Mouse (Mus musculus): ENCODE results near the gene B4galnt3. TPM values are rescaled to one million over a fixed set of nuclear protein-coding genes. Genes with fewer than 3 reads are reported as not detected.

The B4galnt3 gene
- total and polyA plus RNA-seq, 2 experiments from 2014 or later = 0.16 to 1.2 TPM

GRCm38 (mm10) chr6:120275301-120275700, 19.1 kb downstream of the B4galnt3 start:
- no peak for TF ChIP-seq CTCF (IDR thresholded peaks at IDR 0.05; ENCODE audit: low read depth)
- Histone ChIP-seq H3K27ac (ENCODE audit: low read depth, low read length) (no peak overlapping the region), H3K9me3 (ENCODE audit: low read length) (no peaks in the 10 kb centered on the region), H3K36me3 (ENCODE audit: insufficient read depth) (no peaks in the 10 kb centered on the region), H3K4me2 (ENCODE audit: low read depth) (no peak overlapping the region), H3K27me3 (ENCODE audit: insufficient read depth, low read length) (no peaks in the 10 kb centered on the region), H3K4me1 (ENCODE audit: insufficient read depth) (no peaks in the 10 kb centered on the region), H3K9ac (no peak overlapping the region), H3K4me3 (ENCODE audit: low read depth, low read length) (no peak overlapping the region)
- WGBS = 70% methylated on average over 6 of the region's 6 CpGs
- ATAC-seq (no peak), DNase-seq (no peak)

GRCm38 (mm10) chr6:120274887-120275286, 19.5 kb downstream of the B4galnt3 start:
- no peak overlapping the region for H3K4me3 ChIP-seq (ENCODE audit: low read depth, low read length)
- no peak overlapping the region for H3K27ac ChIP-seq (ENCODE audit: low read depth, low read length)
- ATAC-seq = peak; percentile 27; the same call in 1 of the 2 replicates
- H3K4me2 ChIP-seq (ENCODE audit: low read depth) = no peak overlapping the region
- H3K9me3 ChIP-seq (ENCODE audit: low read length) = no peaks in the 10 kb centered on the region
- H3K27me3 ChIP-seq (ENCODE audit: insufficient read depth, low read length) = no peaks in the 10 kb centered on the region
- TF ChIP-seq CTCF (IDR thresholded peaks at IDR 0.05; ENCODE audit: low read depth) = no peak
- 58% methylated on average over 4 of the region's 4 CpGs for WGBS
- no peaks in the 10 kb centered on the region for H3K4me1 ChIP-seq (ENCODE audit: insufficient read depth)
- H3K9ac ChIP-seq = no peak overlapping the region
- DNase-seq = no peak
- no peaks in the 10 kb centered on the region for H3K36me3 ChIP-seq (ENCODE audit: insufficient read depth)

GRCm38 (mm10) chr6:120274181-120274580, 20.2 kb downstream of the B4galnt3 start:
- ATAC-seq = no peak
- 80% methylated on average over 8 of the region's 8 CpGs for WGBS
- no peaks in the 10 kb centered on the region for H3K27me3 ChIP-seq (ENCODE audit: insufficient read depth, low read length)

GRCm38 (mm10) chr6:120264151-120264550, 30.2 kb downstream of the B4galnt3 start:
- no peak for TF ChIP-seq CTCF (IDR thresholded peaks at IDR 0.05; ENCODE audit: low read depth)
- no peak overlapping the region for H3K4me3 ChIP-seq (ENCODE audit: low read depth, low read length)
- no peak overlapping the region for H3K4me2 ChIP-seq (ENCODE audit: low read depth)
- no peak overlapping the region for H3K9ac ChIP-seq
- no peaks in the 10 kb centered on the region for H3K36me3 ChIP-seq (ENCODE audit: insufficient read depth)
- no peaks in the 10 kb centered on the region for H3K4me1 ChIP-seq (ENCODE audit: insufficient read depth)
- H3K9me3 ChIP-seq (ENCODE audit: low read length) = no peaks in the 10 kb centered on the region
- ATAC-seq (no peak), DNase-seq (no peak)
- 80% methylated on average over 6 of the region's 6 CpGs for WGBS
- no peaks in the 10 kb centered on the region for H3K27me3 ChIP-seq (ENCODE audit: insufficient read depth, low read length)
- no peak overlapping the region for H3K27ac ChIP-seq (ENCODE audit: low read depth, low read length)

More at GRCm38 (mm10) chr6:120274181-120274580, 20.2 kb downstream of the B4galnt3 start:
- no peak for TF ChIP-seq CTCF (IDR thresholded peaks at IDR 0.05; ENCODE audit: low read depth)
- no peak for DNase-seq
- no peak overlapping the region for H3K4me3 ChIP-seq (ENCODE audit: low read depth, low read length)
- H3K9ac ChIP-seq = no peak overlapping the region
- no peaks in the 10 kb centered on the region for H3K4me1 ChIP-seq (ENCODE audit: insufficient read depth)
- no peak overlapping the region for H3K27ac ChIP-seq (ENCODE audit: low read depth, low read length)
- H3K4me2 ChIP-seq (ENCODE audit: low read depth) = no peak overlapping the region
- no peaks in the 10 kb centered on the region for H3K9me3 ChIP-seq (ENCODE audit: low read length)
- no peaks in the 10 kb centered on the region for H3K36me3 ChIP-seq (ENCODE audit: insufficient read depth)

- H3K27ac ChIP-seq (ENCODE audit: low read depth, low read length) = no peak overlapping the region
- TF ChIP-seq CTCF (IDR thresholded peaks at IDR 0.05; ENCODE audit: low read depth) = no peak
- no peaks in the 10 kb centered on the region for H3K4me1 ChIP-seq (ENCODE audit: insufficient read depth)
- H3K27me3 ChIP-seq (ENCODE audit: insufficient read depth, low read length) = no peaks in the 10 kb centered on the region
- DNase-seq = no peak
- no peaks in the 10 kb centered on the region for H3K9me3 ChIP-seq (ENCODE audit: low read length)
- no peak overlapping the region for H3K4me3 ChIP-seq (ENCODE audit: low read depth, low read length)
- H3K9ac ChIP-seq = no peak overlapping the region
- ATAC-seq = no peak
- no peaks in the 10 kb centered on the region for H3K36me3 ChIP-seq (ENCODE audit: insufficient read depth)
- WGBS = 82% methylated on average over 7 of the region's 7 CpGs
- H3K4me2 ChIP-seq (ENCODE audit: low read depth) = no peak overlapping the region
Measured at GRCm38 (mm10) chr6:120263608-120264007, 30.8 kb downstream of the B4galnt3 start.

- WGBS = 60% methylated on average over 12 of the region's 12 CpGs
- no peaks in the 10 kb centered on the region for H3K9me3 ChIP-seq (ENCODE audit: low read length)
- H3K27me3 ChIP-seq (ENCODE audit: insufficient read depth, low read length) = no peaks in the 10 kb centered on the region
- no peak for DNase-seq
- no peak overlapping the region for H3K27ac ChIP-seq (ENCODE audit: low read depth, low read length)
- H3K36me3 ChIP-seq (ENCODE audit: insufficient read depth) = no peaks in the 10 kb centered on the region
- no peak for TF ChIP-seq CTCF (IDR thresholded peaks at IDR 0.05; ENCODE audit: low read depth)
- no peak overlapping the region for H3K4me3 ChIP-seq (ENCODE audit: low read depth, low read length)
- H3K4me2 ChIP-seq (ENCODE audit: low read depth) = no peak overlapping the region
- no peak for ATAC-seq
- no peak overlapping the region for H3K9ac ChIP-seq
- H3K4me1 ChIP-seq (ENCODE audit: insufficient read depth) = no peaks in the 10 kb centered on the region
Measured at GRCm38 (mm10) chr6:120262886-120263531, 31.4 kb downstream of the B4galnt3 start.

- Histone ChIP-seq H3K27ac (ENCODE audit: low read depth, low read length) (no peak overlapping the region), H3K4me2 (ENCODE audit: low read depth) (no peak overlapping the region), H3K9ac (no peak overlapping the region), H3K9me3 (ENCODE audit: low read length) (no peaks in the 10 kb centered on the region), H3K27me3 (ENCODE audit: insufficient read depth, low read length) (no peaks in the 10 kb centered on the region), H3K4me3 (ENCODE audit: low read depth, low read length) (no peak overlapping the region), H3K4me1 (ENCODE audit: insufficient read depth) (no peaks in the 10 kb centered on the region), H3K36me3 (ENCODE audit: insufficient read depth) (no peaks in the 10 kb centered on the region)
- 36% methylated on average over 9 of the region's 9 CpGs for WGBS
- ATAC-seq (no peak), DNase-seq (no peak)
- TF ChIP-seq CTCF (IDR thresholded peaks at IDR 0.05; ENCODE audit: low read depth) = no peak
Measured at GRCm38 (mm10) chr6:120259481-120259880, 34.9 kb downstream of the B4galnt3 start.

Measured in forebrain, postnatal 0 days (tissue).